Mouse (Mus musculus) fibroblast of lung, adult 2 months (primary cell): ENCODE measurements around the gene Zfp706.

Experiments used
- DNase-seq: peaks from one replicate; pipeline ENCODE4 v3.0.0-alpha.2; 2011; ENCODE audit warnings: low read depth

Gene Zfp706

GRCm38 (mm10) chr15:36977823-36978222 lies 29.8 kb downstream of the Zfp706 start:
- DNase-seq = no peak

GRCm38 (mm10) chr15:36975690-36976089 lies 31.9 kb downstream of the Zfp706 start:
- no peak for DNase-seq

GRCm38 (mm10) chr15:36975256-36975620 lies 32.3 kb downstream of the Zfp706 start:
- DNase-seq = no peak

- no peak for DNase-seq
Measured at GRCm38 (mm10) chr15:36974614-36975255, 32.8 kb downstream of the Zfp706 start.

GRCm38 (mm10) chr15:36973714-36974113 lies 33.9 kb downstream of the Zfp706 start:
- no peak for DNase-seq

- DNase-seq = no peak
Measured at GRCm38 (mm10) chr15:36973290-36973689, 34.3 kb downstream of the Zfp706 start.

- DNase-seq = no peak
Measured at GRCm38 (mm10) chr15:36969794-36970193, 37.8 kb downstream of the Zfp706 start.

GRCm38 (mm10) chr15:36968295-36968694 lies 39.3 kb downstream of the Zfp706 start:
- DNase-seq = no peak

GRCm38 (mm10) chr15:36967381-36968211 lies 40.0 kb downstream of the Zfp706 start:
- DNase-seq = peak; percentile 63

- no peak for DNase-seq
Measured at GRCm38 (mm10) chr15:36966940-36967339, 40.6 kb downstream of the Zfp706 start.

GRCm38 (mm10) chr15:36966466-36966865 lies 41.1 kb downstream of the Zfp706 start:
- peak; percentile 85 for DNase-seq

- no peak for DNase-seq
Measured at GRCm38 (mm10) chr15:36965743-36966142, 41.8 kb downstream of the Zfp706 start.

GRCm38 (mm10) chr15:36962931-36963330 lies 44.6 kb downstream of the Zfp706 start:
- DNase-seq = no peak

- no peak for DNase-seq
Measured at GRCm38 (mm10) chr15:36960876-36961237, 46.7 kb downstream of the Zfp706 start.

GRCm38 (mm10) chr15:36960010-36960875 lies 47.3 kb downstream of the Zfp706 start:
- peak; percentile 83 for DNase-seq

GRCm38 (mm10) chr15:36956221-36956620 lies 51.4 kb downstream of the Zfp706 start:
- no peak for DNase-seq

GRCm38 (mm10) chr15:36950258-36950657 lies 57.3 kb downstream of the Zfp706 start:
- DNase-seq = no peak

- DNase-seq = no peak
Measured at GRCm38 (mm10) chr15:36948866-36949546, 58.6 kb downstream of the Zfp706 start.
